In genomic region chr14:34314383-34314782, GRCm38 (mm10) we compare ENCODE assay signal across 11 mouse cellular contexts. TPM values are rescaled to one million over a fixed set of nuclear protein-coding genes. Genes with fewer than 3 reads are reported as not detected.
"Had no signal": no experiment of that assay in that cellular context is flagged by ENCODE, and none has a peak within 500 bp of the region (broad histone marks: within the 10 kb centered on the region; RNA-seq: fewer than 3 reads in every experiment).

No protein-coding gene starts in this region.

RNA-seq across cellular contexts. Expression of gene Fam25c, which starts 40.9 kb away (rescaled TPM):
- total RNA-seq: layer of hippocampus, postnatal 25 days; left cerebral cortex, postnatal 25 days; megakaryocyte, adult 5-6 weeks; monocyte, adult 5-6 weeks had no signal
- polyA plus RNA-seq: intestine, postnatal 0 days; large intestine, adult 2 months; limb, embryonic 11.5 days; lung, embryonic 14.5 days; midbrain, embryonic 10.5 days; midbrain, embryonic 14.5 days; neural tube, embryonic 12.5 days had no signal
